Mouse (Mus musculus): ENCODE measurements around the gene Mpig6b.

DNA sequence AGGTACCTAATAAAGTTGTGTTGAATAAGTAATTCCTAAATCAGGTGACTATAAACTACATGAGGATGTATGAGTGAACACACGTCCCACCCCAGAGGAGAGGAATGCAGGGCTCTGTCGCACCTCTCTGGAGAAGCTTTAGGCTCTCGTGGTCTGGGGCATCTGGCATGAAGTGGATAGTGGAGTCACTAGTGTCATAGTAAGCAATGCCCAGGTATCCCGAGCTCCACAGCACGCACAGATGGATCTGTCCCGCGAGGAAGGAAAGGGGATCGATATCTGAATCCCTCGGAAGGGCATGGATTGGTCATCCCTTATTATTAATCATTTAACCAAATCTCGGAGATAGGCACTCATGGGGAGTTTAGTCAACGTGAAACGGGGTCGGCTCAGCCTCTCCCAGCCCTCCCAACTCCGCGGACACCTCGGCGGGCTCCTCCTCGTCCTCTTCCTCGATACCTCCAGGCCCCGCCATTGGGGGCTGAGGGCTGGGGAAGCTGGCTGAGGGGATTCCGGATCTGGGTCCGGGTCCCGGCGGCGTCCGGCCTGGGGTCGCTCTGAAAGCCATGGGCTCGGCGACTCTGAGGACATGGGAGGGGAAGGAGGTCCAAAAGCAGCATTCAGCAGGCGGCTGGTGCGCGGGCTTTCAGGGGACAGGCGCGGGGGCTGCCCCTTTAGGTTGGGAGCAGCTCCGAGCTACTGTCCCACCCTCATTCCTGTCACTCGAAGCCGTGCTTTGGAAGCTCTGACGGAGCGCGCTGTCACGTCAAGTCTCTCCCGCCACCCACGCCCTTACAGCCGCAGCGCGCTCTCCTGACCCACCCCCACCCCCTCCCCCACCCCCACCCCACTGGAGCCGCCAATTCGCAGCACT lies 19.9 kb downstream of the Mpig6b start:
- no peak for TF ChIP-seq CTCF (IDR thresholded peaks at IDR 0.05; ENCODE audit: low read depth, low read length)
- TF ChIP-seq POLR2A (IDR thresholded peaks at IDR 0.05; ENCODE audit: borderline replicate concordance, low read depth, low read length) = no peak
